Comparison of ENCODE assay signal across 10 mouse cellular contexts in the genomic region with DNA sequence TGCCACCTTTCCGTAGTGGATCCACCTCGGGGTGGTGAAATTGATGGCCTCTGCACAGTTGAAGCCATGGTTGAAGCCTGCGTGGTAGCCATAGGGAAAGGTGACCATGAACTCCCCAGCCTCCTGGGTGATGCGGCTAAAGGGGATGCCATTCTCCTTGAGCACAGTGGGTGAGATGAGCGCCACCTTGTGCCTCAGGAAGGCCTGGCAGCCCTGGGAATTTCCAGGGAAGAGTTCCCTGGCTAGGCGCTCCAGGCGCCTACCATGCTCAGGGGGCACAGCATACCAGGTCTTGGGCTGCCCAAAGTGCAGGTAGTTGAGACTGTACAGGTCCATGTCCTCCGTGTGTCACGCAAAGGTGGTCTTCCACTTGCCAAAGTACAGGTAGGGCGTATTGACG.
DNase-seq lines count a peak whose midpoint lies in the region; ATAC-seq and TF ChIP-seq lines count a peak whose summit lies in the region.
"Had no signal": no experiment of that assay in that cellular context is flagged by ENCODE, and none has a peak within 500 bp of the region (broad histone marks: within the 10 kb centered on the region; RNA-seq: fewer than 3 reads in every experiment).

No protein-coding gene starts in this region.

- DNase-seq in embryo, embryonic 10 days (ENCODE audit: low spot score) = peak; percentile 36
- no peak for DNase-seq in embryo, embryonic 9.5 days (ENCODE audit: extremely low spot score)
- DNase-seq in liver = peak; percentile 17
- no peak for DNase-seq in liver, embryonic 11.5 days (ENCODE audit: low spot score)
- DNase-seq in brain, embryonic 14.5 days (ENCODE audit: low read depth) = no peak
- peak; percentile 19 for DNase-seq in lung, postnatal 14 days
- DNase-seq in thymus, postnatal 36 days = no peak
- DNase-seq in cerebellum, adult 11 months = no peak

- no peaks in the 10 kb centered on the region for H3K36me3 ChIP-seq in liver, embryonic 11.5 days (ENCODE audit: control insufficient read depth, insufficient read depth, low read length)
- H3K36me3 ChIP-seq: embryonic facial prominence, embryonic 13.5 days; hindbrain, embryonic 12.5 days had no signal

- H3K9ac ChIP-seq in liver, embryonic 11.5 days (ENCODE audit: low read depth, low read length) = no peak overlapping the region
- H3K9ac ChIP-seq: embryonic facial prominence, embryonic 13.5 days; hindbrain, embryonic 12.5 days had no signal

- peak; percentile 37; the same call in 1 of the 2 replicates for TF ChIP-seq CTCF in brain, embryonic 14.5 days (IDR thresholded peaks at IDR 0.05; ENCODE audit: borderline replicate concordance, extremely low read depth, insufficient read depth, insufficient read length)

- no peaks in the 10 kb centered on the region for H3K4me1 ChIP-seq in liver, embryonic 11.5 days (replicated peaks; ENCODE audit: control insufficient read depth, insufficient read depth, low read length)
- H3K4me1 ChIP-seq: embryonic facial prominence, embryonic 13.5 days; hindbrain, embryonic 12.5 days had no signal

- H3K4me3 ChIP-seq in liver, embryonic 11.5 days (ENCODE audit: low read depth, low read length) = no peak overlapping the region
- H3K4me3 ChIP-seq: embryonic facial prominence, embryonic 13.5 days; hindbrain, embryonic 12.5 days had no signal

- H3K9me3 ChIP-seq in liver, embryonic 11.5 days (ENCODE audit: control insufficient read depth, low read length) = no peaks in the 10 kb centered on the region
- H3K9me3 ChIP-seq: embryonic facial prominence, embryonic 13.5 days; hindbrain, embryonic 12.5 days had no signal

- TF ChIP-seq POLR2A in brain, embryonic 14.5 days (IDR thresholded peaks at IDR 0.05; ENCODE audit: borderline replicate concordance, extremely low read depth, insufficient read depth, insufficient read length, poor library complexity, severe bottlenecking) = no peak

- no peak overlapping the region for H3K27ac ChIP-seq in liver, embryonic 11.5 days (ENCODE audit: low read depth, low read length)
- H3K27ac ChIP-seq: embryonic facial prominence, embryonic 13.5 days; hindbrain, embryonic 12.5 days had no signal

- WGBS in liver, embryonic 11.5 days = 48% methylated on average over 11 of the region's 11 CpGs

- H3K4me2 ChIP-seq in liver, embryonic 11.5 days = no peak overlapping the region
- H3K4me2 ChIP-seq: embryonic facial prominence, embryonic 13.5 days; hindbrain, embryonic 12.5 days had no signal

- ATAC-seq in liver, embryonic 11.5 days (replicated peaks; ENCODE audit: low FRiP score) = no peak

- no peaks in the 10 kb centered on the region for H3K27me3 ChIP-seq in liver, embryonic 11.5 days (replicated peaks; ENCODE audit: control insufficient read depth, insufficient read depth, low read length)
- H3K27me3 ChIP-seq: embryonic facial prominence, embryonic 13.5 days; hindbrain, embryonic 12.5 days had no signal

Comparison
In these comparisons a context has a peak if more than half of its experiments do, and no peak if none do; other contexts are left out.
1. DNase-seq: peak in embryo, embryonic 10 days (single experiment), liver (single experiment) and lung, postnatal 14 days (single experiment); none in embryo, embryonic 9.5 days (single experiment), liver, embryonic 11.5 days (single experiment), brain, embryonic 14.5 days (single experiment), thymus, postnatal 36 days (0 of 2) and cerebellum, adult 11 months (single experiment).